Mouse (Mus musculus): ENCODE measurements around the gene Tac2. TPM values are rescaled to one million over a fixed set of nuclear protein-coding genes. Genes with fewer than 3 reads are reported as not detected.
"Not testable (repeated sequence)": the region's sequence is repeated elsewhere in the genome, so short reads cannot be mapped to it uniquely, and the experiment has no call there.

The Tac2 gene
- polyA plus RNA-seq, 1 experiment from 2014 or later = not detected

GRCm38 (mm10) chr10:127748847-127749612 lies 24.8 kb downstream of the Tac2 start:
- Histone ChIP-seq H3K4me3 (no peak overlapping the region), H3K4me2 (peak overlapping the region; percentile 43; the same call in 1 of the 2 replicates), H3K36me3 (replicated peaks) (peaks cover 18% of the 10 kb centered on the region), H3K27me3 (replicated peaks) (no peaks in the 10 kb centered on the region), H3K4me1 (0 out of 2 replicates have a peak, but pooled peaks cover 5% of the 10 kb centered on the region), H3K9me3 (no peaks in the 10 kb centered on the region), H3K27ac (no peak overlapping the region), H3K9ac (no peak overlapping the region)
- ATAC-seq (replicated peaks) = no peak
- WGBS = 15% methylated on average over 8 of the region's 8 CpGs

GRCm38 (mm10) chr10:127750136-127750777 lies 26.0 kb downstream of the Tac2 start:
- Histone ChIP-seq H3K4me2 (peak overlapping the region; percentile 43), H3K9ac (no peak overlapping the region), H3K4me1 (0 out of 2 replicates have a peak, but pooled peaks cover 5% of the 10 kb centered on the region), H3K9me3 (no peaks in the 10 kb centered on the region), H3K27ac (no peak overlapping the region), H3K36me3 (replicated peaks) (peaks cover 7% of the 10 kb centered on the region), H3K4me3 (peak overlapping the region; percentile 22), H3K27me3 (replicated peaks) (no peaks in the 10 kb centered on the region)
- WGBS = 54% methylated on average over 24 of the region's 24 CpGs
- peak; percentile 62; the same call in 1 of the 2 replicates for ATAC-seq (replicated peaks)

- Histone ChIP-seq H3K9ac (no peak within 1 kb of the TSS), H3K4me3 (no peak within 1 kb of the TSS), H3K36me3 (replicated peaks) (peaks cover 4% of the 10 kb centered on the region; the same call in 1 of the 2 replicates), H3K9me3 (no peaks in the 10 kb centered on the region), H3K4me1 (0 out of 2 replicates have a peak, but pooled peaks cover 5% of the 10 kb centered on the region), H3K27ac (no peak within 1 kb of the TSS), H3K4me2 (peak within 1 kb of the TSS; percentile 43), H3K27me3 (replicated peaks) (no peaks in the 10 kb centered on the region)
- no peak for ATAC-seq (replicated peaks)
- 63% methylated on average over 8 of the region's 8 CpGs for WGBS
Observed at GRCm38 (mm10) chr10:127751548-127751947, 27.3 kb downstream of the Tac2 start, which contains the start of gene Gpr182. TSS of gene Gpr182 (minus strand) at chr10:127751732.

GRCm38 (mm10) chr10:127754566-127755166 lies 30.4 kb downstream of the Tac2 start:
- ATAC-seq (replicated peaks) = no peak
- H3K9ac ChIP-seq = no peak overlapping the region
- H3K36me3 ChIP-seq (replicated peaks) = no peaks in the 10 kb centered on the region
- H3K27me3 ChIP-seq (replicated peaks) = no peaks in the 10 kb centered on the region
- no peak overlapping the region for H3K4me2 ChIP-seq
- no peaks in the 10 kb centered on the region for H3K9me3 ChIP-seq
- no peak overlapping the region for H3K4me3 ChIP-seq
- H3K4me1 ChIP-seq = no peaks in the 10 kb centered on the region
- H3K27ac ChIP-seq = no peak overlapping the region
- 83% methylated on average over 6 of the region's 6 CpGs for WGBS

- ATAC-seq (replicated peaks) = no peak
- Histone ChIP-seq H3K4me2 (no peak overlapping the region), H3K4me3 (no peak overlapping the region), H3K9me3 (no peaks in the 10 kb centered on the region), H3K36me3 (replicated peaks) (no peaks in the 10 kb centered on the region), H3K4me1 (no peaks in the 10 kb centered on the region), H3K27ac (no peak overlapping the region), H3K9ac (no peak overlapping the region), H3K27me3 (replicated peaks) (no peaks in the 10 kb centered on the region)
- WGBS = 84% methylated on average over 3 of the region's 3 CpGs
Observed at GRCm38 (mm10) chr10:127755246-127755645, 31.0 kb downstream of the Tac2 start.

GRCm38 (mm10) chr10:127755770-127756468 lies 31.6 kb downstream of the Tac2 start:
- H3K27ac ChIP-seq = no peak overlapping the region
- H3K9me3 ChIP-seq = no peaks in the 10 kb centered on the region
- H3K27me3 ChIP-seq (replicated peaks) = no peaks in the 10 kb centered on the region
- H3K9ac ChIP-seq = no peak overlapping the region
- no peak for ATAC-seq (replicated peaks)
- H3K4me1 ChIP-seq = no peaks in the 10 kb centered on the region
- no peaks in the 10 kb centered on the region for H3K36me3 ChIP-seq (replicated peaks)
- H3K4me2 ChIP-seq = peak overlapping the region; percentile 26
- H3K4me3 ChIP-seq = no peak overlapping the region
- WGBS = 53% methylated on average over 18 of the region's 18 CpGs

- no peaks in the 10 kb centered on the region for H3K36me3 ChIP-seq (replicated peaks)
- H3K27ac ChIP-seq = no peak within 1 kb of the TSS
- ATAC-seq (replicated peaks) = no peak
- WGBS = 81% methylated on average over 9 of the region's 9 CpGs
- H3K27me3 ChIP-seq (replicated peaks) = no peaks in the 10 kb centered on the region
- no peak within 1 kb of the TSS for H3K4me3 ChIP-seq
- H3K4me2 ChIP-seq = no peak within 1 kb of the TSS
- H3K9me3 ChIP-seq = no peaks in the 10 kb centered on the region
- H3K9ac ChIP-seq = no peak within 1 kb of the TSS
- no peaks in the 10 kb centered on the region for H3K4me1 ChIP-seq
Observed at GRCm38 (mm10) chr10:127759181-127760110, 35.2 kb downstream of the Tac2 start, which contains the start of the genes Rdh1 and Rdh16f1. TSS of gene Rdh1 (plus strand) at chr10:127759721. TSS of gene Rdh16f1 (plus strand) at chr10:127759787.

GRCm38 (mm10) chr10:127762926-127763325 lies 38.6 kb downstream of the Tac2 start:
- ATAC-seq (replicated peaks); H3K9me3 ChIP-seq; H3K4me3 ChIP-seq; H3K27ac ChIP-seq; H3K36me3 ChIP-seq (replicated peaks); H3K27me3 ChIP-seq (replicated peaks); H3K4me2 ChIP-seq; H3K9ac ChIP-seq; H3K4me1 ChIP-seq: not testable (repeated sequence)
- 89% methylated on average over 10 of the region's 10 CpGs for WGBS

- 72% methylated on average over 12 of the region's 12 CpGs for WGBS
- Histone ChIP-seq H3K4me1 (no peaks in the 10 kb centered on the region), H3K9me3 (no peaks in the 10 kb centered on the region), H3K4me3 (no peak overlapping the region), H3K36me3 (replicated peaks) (no peaks in the 10 kb centered on the region), H3K27ac (no peak overlapping the region), H3K9ac (no peak overlapping the region), H3K27me3 (replicated peaks) (no peaks in the 10 kb centered on the region), H3K4me2 (no peak overlapping the region)
- ATAC-seq (replicated peaks) = no peak
Observed at GRCm38 (mm10) chr10:127763914-127764680, 39.8 kb downstream of the Tac2 start.

- Histone ChIP-seq H3K27me3 (replicated peaks) (no peaks in the 10 kb centered on the region), H3K36me3 (replicated peaks) (no peaks in the 10 kb centered on the region), H3K4me3 (no peak overlapping the region), H3K4me1 (no peaks in the 10 kb centered on the region), H3K9me3 (no peaks in the 10 kb centered on the region), H3K4me2 (no peak overlapping the region), H3K9ac (no peak overlapping the region), H3K27ac (no peak overlapping the region)
- 89% methylated on average over 1 of the region's 1 CpGs for WGBS
- no peak for ATAC-seq (replicated peaks)
Observed at GRCm38 (mm10) chr10:127766564-127766963, 42.3 kb downstream of the Tac2 start.

GRCm38 (mm10) chr10:127776011-127776410 lies 51.7 kb downstream of the Tac2 start, which contains the start of gene Rdh9:
TSS of gene Rdh9 (plus strand) at chr10:127776386.
- Histone ChIP-seq H3K9ac (no peak within 1 kb of the TSS), H3K27me3 (replicated peaks) (no peaks in the 10 kb centered on the region), H3K27ac (no peak within 1 kb of the TSS), H3K9me3 (no peaks in the 10 kb centered on the region), H3K36me3 (replicated peaks) (no peaks in the 10 kb centered on the region), H3K4me2 (no peak within 1 kb of the TSS), H3K4me3 (no peak within 1 kb of the TSS), H3K4me1 (no peaks in the 10 kb centered on the region)
- 92% methylated on average over 2 of the region's 2 CpGs for WGBS
- ATAC-seq (replicated peaks) = no peak

Measured in midbrain, embryonic 15.5 days (tissue).